Mouse (Mus musculus) myocyte (in vitro differentiated cells): ENCODE results near the gene Krtap4-1.

ENCODE experiments used
- CEBPB ChIP-seq: IDR thresholded peaks from 2 replicates; pipeline ENCODE4 v1.6.1; 2011; ENCODE audit warnings: mild to moderate bottlenecking, moderate library complexity; ENCODE audit not compliant: poor library complexity, insufficient read depth, severe bottlenecking
- E2F4 ChIP-seq: IDR thresholded peaks from one replicate; pipeline ENCODE4 v1.6.1; 2011; ENCODE audit warnings: mild to moderate bottlenecking, control low read depth, moderate library complexity; ENCODE audit not compliant: insufficient read depth
- MAX ChIP-seq: IDR thresholded peaks from one replicate; pipeline ENCODE4 v1.6.1; 2011; ENCODE audit warnings: low read depth, mild to moderate bottlenecking, control low read depth
- MYOD1 ChIP-seq, 3 experiments: IDR thresholded peaks; one replicate each; pipeline ENCODE4 v1.6.1; 2011; ENCODE audit warnings: control low read depth in 2 of 3, low read depth in 2 of 3, mild to moderate bottlenecking in 2 of 3, moderate library complexity in 1 of 3; ENCODE audit not compliant: insufficient read length in 2 of 3, control insufficient read depth in 1 of 3
- MYOG ChIP-seq, 3 experiments: IDR thresholded peaks; one replicate each; pipeline ENCODE4 v1.6.1; 2011; ENCODE audit warnings: control low read depth in 2 of 3, low read depth in 2 of 3, mild to moderate bottlenecking in 2 of 3; ENCODE audit not compliant: insufficient read length in 2 of 3, control insufficient read depth in 1 of 3, insufficient read depth in 1 of 3
- POLR2A ChIP-seq: IDR thresholded peaks from one replicate; pipeline ENCODE4 v1.6.1; 2011; ENCODE audit warnings: low read depth, mild to moderate bottlenecking, control low read depth, moderate library complexity; ENCODE audit not compliant: insufficient read length
- POLR2AphosphoS2 ChIP-seq: IDR thresholded peaks from one replicate; pipeline ENCODE4 v1.6.1; 2011; ENCODE audit warnings: low read depth, control low read depth; ENCODE audit not compliant: insufficient read length
- REST ChIP-seq: IDR thresholded peaks from one replicate; pipeline ENCODE4 v1.6.1; 2011; ENCODE audit warnings: mild to moderate bottlenecking, control low read depth, moderate library complexity; ENCODE audit not compliant: insufficient read depth, insufficient read length
- SRF ChIP-seq: IDR thresholded peaks from one replicate; pipeline ENCODE4 v1.6.1; 2011; ENCODE audit warnings: low read depth; ENCODE audit not compliant: control insufficient read depth, insufficient read length
- TCF12 ChIP-seq: IDR thresholded peaks from one replicate; pipeline ENCODE4 v1.6.1; 2011; ENCODE audit warnings: mild to moderate bottlenecking, control low read depth; ENCODE audit not compliant: poor library complexity, insufficient read depth, severe bottlenecking
- TCF3 ChIP-seq: IDR thresholded peaks from one replicate; pipeline ENCODE4 v1.6.1; 2011; ENCODE audit warnings: low read depth, control low read depth; ENCODE audit not compliant: insufficient read length
- USF1 ChIP-seq: IDR thresholded peaks from one replicate; pipeline ENCODE4 v1.6.1; 2011; ENCODE audit warnings: low read depth, mild to moderate bottlenecking, control low read depth, moderate library complexity

GRCm38 (mm10) chr11:99590981-99591380 lies 37.1 kb downstream of the Krtap4-1 start, which contains the start of gene Krtap1-3:
- TF ChIP-seq MAX (no peak), MYOG (IDR thresholded peaks at IDR 0.05; ENCODE audit: control insufficient read depth in 1 of 3, insufficient read depth in 1 of 3, insufficient read length in 2 of 3, low read depth in 2 of 3) (peak in 2 of 3 experiments; percentile 28 to 65), USF1 (no peak), CEBPB (no peak), MYOD1 (IDR thresholded peaks at IDR 0.05; ENCODE audit: control insufficient read depth in 1 of 3, insufficient read length in 2 of 3, low read depth in 2 of 3) (peak in 2 of 3 experiments; percentile 69 to 75), E2F4 (no peak), REST (no peak), POLR2A (no peak), POLR2AphosphoS2 (no peak), TCF3 (peak; percentile 81), TCF12 (no peak), SRF (no peak)
